Mouse (Mus musculus) intestine, postnatal 0 days (tissue): ENCODE data around the gene Ttc39a. TPM values are rescaled to one million over a fixed set of nuclear protein-coding genes. Genes with fewer than 3 reads are reported as not detected.

Experiments used
- ATAC-seq: fragments of 200-750 bp; cut with Nextera tagmentation; 2 replicates; pipeline ENCODE4 v1.8.0; 2017; ENCODE audit warnings: mild to moderate bottlenecking, moderate TSS enrichment, moderate library complexity
- H3K27ac ChIP-seq: fragments of 300-500 bp; sonication (generic); 2 replicates; pipeline ENCODE4 v1.5.1; 2014; ENCODE audit warnings: mild to moderate bottlenecking, low read depth, low read length, moderate library complexity
- H3K27me3 ChIP-seq: fragments of 300-500 bp; sonication (generic); replicated peaks from 2 replicates; pipeline ENCODE4 v1.6.1; 2014; ENCODE audit warnings: low read length, mixed read lengths; ENCODE audit not compliant: control insufficient read depth, insufficient read depth
- H3K36me3 ChIP-seq: fragments of 300-500 bp; sonication (generic); 2 replicates; pipeline ENCODE4 v1.6.1; 2014; ENCODE audit warnings: mild to moderate bottlenecking, moderate library complexity; ENCODE audit not compliant: control insufficient read depth, insufficient read depth
- H3K4me1 ChIP-seq: fragments of 300-500 bp; sonication (generic); replicated peaks from 2 replicates; pipeline ENCODE4 v1.6.1; 2014; ENCODE audit warnings: antibody characterized with exemption, low read length, mixed read lengths; ENCODE audit not compliant: control insufficient read depth, insufficient read depth
- H3K4me2 ChIP-seq: fragments of 300-500 bp; sonication (generic); replicated peaks from 2 replicates; pipeline ENCODE4 v1.6.1; 2014; ENCODE audit warnings: low read depth, mild to moderate bottlenecking, moderate library complexity
- H3K4me3 ChIP-seq: fragments of 300-500 bp; sonication (generic); 2 replicates; pipeline ENCODE4 v1.5.1; 2014; ENCODE audit warnings: low read depth, low read length
- H3K9ac ChIP-seq: fragments of 300-500 bp; sonication (generic); 2 replicates; pipeline ENCODE4 v1.6.1; 2014; ENCODE audit warnings: mild to moderate bottlenecking, low read depth, low read length
- H3K9me3 ChIP-seq: fragments of 300-500 bp; sonication (generic); 2 replicates; pipeline ENCODE4 v1.6.1; 2016; ENCODE audit warnings: mixed run types; ENCODE audit not compliant: control insufficient read depth
- CTCF ChIP-seq: sonication (generic); IDR thresholded peaks from 2 replicates; pipeline ENCODE4 v1.5.1; 2016; ENCODE audit warnings: low read depth, mild to moderate bottlenecking, control low read depth, antibody characterized with exemption, moderate library complexity
- WGBS: fragments of 180-500 bp; shearing (Covaris S2); extraction: QIAGEN DNeasy Blood & Tissue Kit; methylation state at CpG from one replicate; pipeline ENCODE4 v1.1.7; 2014; 5-methylcytosine and 5-hydroxymethylcytosine counted together
- polyA plus RNA-seq: library from polyadenylated mRNA; unstranded; fragments of >200 nt; fragmentation: Nextera tagmentation; extraction: Ambion mirVana; gene quantifications from 2 replicates; pipeline ENCODE4 v1.2.1, GENCODE M21; 2015

The Ttc39a gene
- polyA plus RNA-seq, 1 experiment from 2014 or later = 7.5 TPM

DNA sequence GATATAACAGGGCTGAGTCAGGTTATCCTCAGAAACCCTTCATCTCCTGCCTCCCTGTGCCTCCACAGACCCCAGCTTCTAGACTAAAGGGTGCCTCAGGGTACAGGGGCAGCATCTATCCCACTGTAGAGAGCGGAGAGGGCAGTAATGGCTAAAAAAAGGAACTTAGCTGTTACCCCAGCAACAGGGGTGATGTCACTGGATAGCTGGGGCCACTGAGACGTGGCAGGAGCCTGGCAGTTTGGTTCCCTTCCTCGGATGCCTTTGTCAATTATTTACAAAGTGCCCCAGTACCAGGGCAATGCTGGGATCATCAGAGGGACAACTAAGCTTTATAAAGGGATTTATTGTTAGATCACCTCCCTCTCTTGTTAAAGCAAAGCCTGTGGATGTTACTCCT, 12.6 kb downstream of the Ttc39a start:
- no peaks in the 10 kb centered on the region for H3K36me3 ChIP-seq
- no peaks in the 10 kb centered on the region for H3K9me3 ChIP-seq
- no peak overlapping the region for H3K4me3 ChIP-seq
- H3K27me3 ChIP-seq = no peaks in the 10 kb centered on the region
- H3K9ac ChIP-seq = no peak overlapping the region
- no peaks in the 10 kb centered on the region for H3K4me1 ChIP-seq
- TF ChIP-seq CTCF = no peak
- no peak overlapping the region for H3K4me2 ChIP-seq
- 23% methylated on average over 3 of the region's 3 CpGs for WGBS
- no peak overlapping the region for H3K27ac ChIP-seq
- ATAC-seq = peak; percentile 45

GRCm38 (mm10) chr4:109419563-109419962, 13.1 kb downstream of the Ttc39a start:
- Histone ChIP-seq H3K36me3 (no peaks in the 10 kb centered on the region), H3K4me3 (no peak overlapping the region), H3K27ac (no peak overlapping the region; the same call in 1 of the 2 replicates), H3K9me3 (no peaks in the 10 kb centered on the region), H3K9ac (no peak overlapping the region), H3K4me2 (no peak overlapping the region), H3K27me3 (no peaks in the 10 kb centered on the region), H3K4me1 (no peaks in the 10 kb centered on the region)
- peak; percentile 36; the same call in 1 of the 2 replicates for ATAC-seq
- TF ChIP-seq CTCF = no peak
- WGBS = 85% methylated on average over 4 of the region's 4 CpGs

GRCm38 (mm10) chr4:109420138-109420795, 13.8 kb downstream of the Ttc39a start:
- Histone ChIP-seq H3K36me3 (no peaks in the 10 kb centered on the region), H3K27me3 (no peaks in the 10 kb centered on the region), H3K4me1 (no peaks in the 10 kb centered on the region), H3K9me3 (no peaks in the 10 kb centered on the region), H3K4me2 (no peak overlapping the region), H3K9ac (no peak overlapping the region), H3K27ac (no peak overlapping the region), H3K4me3 (no peak overlapping the region)
- 57% methylated on average over 8 of the region's 8 CpGs for WGBS
- peak; percentile 54 for ATAC-seq
- peak; percentile 57 for TF ChIP-seq CTCF

DNA sequence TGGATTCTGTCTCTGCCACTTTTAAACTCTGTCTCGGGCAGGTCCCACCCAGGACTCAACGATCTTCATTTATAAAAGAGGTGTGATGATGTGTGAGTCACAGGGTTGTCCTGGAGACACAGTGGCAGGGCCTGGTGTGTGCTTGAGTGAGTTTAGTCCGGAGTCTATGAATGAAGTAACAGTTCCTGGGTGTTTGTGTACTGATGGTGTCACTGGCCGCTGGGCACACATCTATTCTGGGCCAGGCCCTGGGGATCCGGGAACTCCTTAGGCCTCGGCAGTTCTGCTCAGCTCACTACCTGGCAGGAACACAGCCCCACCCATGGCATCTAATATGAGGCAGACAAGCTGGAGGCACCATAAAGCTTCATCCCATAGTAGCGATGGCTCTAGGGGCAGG, 15.2 kb downstream of the Ttc39a start:
- no peaks in the 10 kb centered on the region for H3K27me3 ChIP-seq
- peak; percentile 18; the same call in 1 of the 2 replicates for ATAC-seq
- no peaks in the 10 kb centered on the region for H3K36me3 ChIP-seq
- H3K27ac ChIP-seq = no peak overlapping the region
- H3K9me3 ChIP-seq = no peaks in the 10 kb centered on the region
- no peak overlapping the region for H3K9ac ChIP-seq
- H3K4me1 ChIP-seq = no peaks in the 10 kb centered on the region
- TF ChIP-seq CTCF = no peak
- H3K4me3 ChIP-seq = no peak overlapping the region
- H3K4me2 ChIP-seq = no peak overlapping the region
- WGBS = 77% methylated on average over 7 of the region's 7 CpGs

GRCm38 (mm10) chr4:109422436-109422835, 16.0 kb downstream of the Ttc39a start:
- ATAC-seq = no peak
- Histone ChIP-seq H3K27ac (no peak overlapping the region), H3K9ac (no peak overlapping the region), H3K36me3 (no peaks in the 10 kb centered on the region), H3K4me1 (no peaks in the 10 kb centered on the region), H3K9me3 (no peaks in the 10 kb centered on the region), H3K27me3 (no peaks in the 10 kb centered on the region), H3K4me3 (no peak overlapping the region), H3K4me2 (no peak overlapping the region)
- TF ChIP-seq CTCF = no peak
- WGBS = 72% methylated on average over 6 of the region's 6 CpGs

GRCm38 (mm10) chr4:109423438-109423837, 17.0 kb downstream of the Ttc39a start:
- H3K27ac ChIP-seq = no peak overlapping the region
- TF ChIP-seq CTCF = no peak
- H3K4me3 ChIP-seq = no peak overlapping the region
- no peaks in the 10 kb centered on the region for H3K36me3 ChIP-seq
- no peaks in the 10 kb centered on the region for H3K27me3 ChIP-seq
- no peak overlapping the region for H3K4me2 ChIP-seq
- no peak overlapping the region for H3K9ac ChIP-seq
- no peaks in the 10 kb centered on the region for H3K4me1 ChIP-seq
- no peaks in the 10 kb centered on the region for H3K9me3 ChIP-seq
- no peak for ATAC-seq
- WGBS = 77% methylated on average over 2 of the region's 2 CpGs

DNA sequence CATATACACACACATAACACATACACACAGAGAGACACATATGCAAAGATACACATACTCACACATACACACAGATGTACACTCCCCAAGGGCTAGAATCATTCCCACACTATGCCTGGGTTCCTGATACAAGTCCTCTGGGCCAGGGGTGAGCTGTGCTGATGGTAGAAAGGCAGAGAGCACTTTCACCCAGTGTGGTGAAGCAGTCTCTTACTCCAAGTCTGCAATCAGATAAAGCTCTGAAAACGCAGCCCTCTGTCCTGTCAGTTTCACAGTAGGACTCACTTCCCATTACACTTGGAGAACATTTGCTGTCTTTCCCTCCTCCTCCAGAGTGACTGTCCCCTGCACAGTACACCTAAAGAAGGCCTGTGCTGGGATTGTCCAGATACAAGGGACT, 20.6 kb downstream of the Ttc39a start:
- Histone ChIP-seq H3K36me3 (no peaks in the 10 kb centered on the region), H3K27me3 (no peaks in the 10 kb centered on the region), H3K4me1 (no peaks in the 10 kb centered on the region), H3K9ac (no peak overlapping the region), H3K9me3 (no peaks in the 10 kb centered on the region), H3K4me3 (no peak overlapping the region), H3K27ac (no peak overlapping the region), H3K4me2 (no peak overlapping the region)
- WGBS = 55% methylated on average over 1 of the region's 1 CpGs
- no peak for TF ChIP-seq CTCF
- ATAC-seq = no peak
